Mouse (Mus musculus) lung, embryonic 15.5 days (tissue): ENCODE results near the gene Atxn7l2. TPM values are rescaled to one million over a fixed set of nuclear protein-coding genes. Genes with fewer than 3 reads are reported as not detected.

Source experiments
- ATAC-seq: fragments of 200-750 bp; cut with Nextera tagmentation; 2 replicates; pipeline ENCODE4 v1.8.0; 2017; ENCODE audit warnings: moderate number of reproducible peaks, borderline replicate concordance; ENCODE audit not compliant: low FRiP score, low TSS enrichment; ENCODE audit errors: extremely low read depth
- H3K27ac ChIP-seq: fragments of 300-500 bp; sonication (generic); 2 replicates; pipeline ENCODE4 v1.5.1; 2015; ENCODE audit warnings: moderate library complexity, mild to moderate bottlenecking, inconsistent platforms
- H3K27me3 ChIP-seq: fragments of 300-500 bp; sonication (generic); 2 replicates; pipeline ENCODE4 v1.6.1; 2015; ENCODE audit warnings: inconsistent platforms
- H3K36me3 ChIP-seq: fragments of 300-500 bp; sonication (generic); 2 replicates; pipeline ENCODE4 v1.6.1; 2015; ENCODE audit warnings: inconsistent platforms
- H3K4me1 ChIP-seq: fragments of 300-500 bp; sonication (generic); 2 replicates; pipeline ENCODE4 v1.6.1; 2015; ENCODE audit warnings: inconsistent platforms
- H3K4me2 ChIP-seq: fragments of 300-500 bp; sonication (generic); 2 replicates; pipeline ENCODE4 v1.6.1; 2015; ENCODE audit warnings: inconsistent platforms, mild to moderate bottlenecking, moderate library complexity
- H3K4me3 ChIP-seq: fragments of 300-500 bp; sonication (generic); 2 replicates; pipeline ENCODE4 v1.5.1; 2015; ENCODE audit warnings: mild to moderate bottlenecking, inconsistent platforms
- H3K9ac ChIP-seq: fragments of 300-500 bp; sonication (generic); 2 replicates; pipeline ENCODE4 v1.6.1; 2015; ENCODE audit warnings: inconsistent platforms
- H3K9me3 ChIP-seq: fragments of 300-500 bp; sonication (generic); 2 replicates; pipeline ENCODE4 v1.6.1; 2016; ENCODE audit warnings: inconsistent platforms
- WGBS: fragments of 180-500 bp; shearing (Covaris S2); methylation state at CpG from one replicate; pipeline ENCODE4 v1.1.7; 2015; 5-methylcytosine and 5-hydroxymethylcytosine counted together
- polyA plus RNA-seq: library from polyadenylated mRNA; unstranded; fragments of >200 nt; fragmentation: Nextera tagmentation; extraction: Ambion mirVana; gene quantifications from 2 replicates; pipeline ENCODE4 v1.2.1, GENCODE M21; 2015

Atxn7l2 gene
- polyA plus RNA-seq, 1 experiment from 2014 or later: 14.5 TPM

DNA sequence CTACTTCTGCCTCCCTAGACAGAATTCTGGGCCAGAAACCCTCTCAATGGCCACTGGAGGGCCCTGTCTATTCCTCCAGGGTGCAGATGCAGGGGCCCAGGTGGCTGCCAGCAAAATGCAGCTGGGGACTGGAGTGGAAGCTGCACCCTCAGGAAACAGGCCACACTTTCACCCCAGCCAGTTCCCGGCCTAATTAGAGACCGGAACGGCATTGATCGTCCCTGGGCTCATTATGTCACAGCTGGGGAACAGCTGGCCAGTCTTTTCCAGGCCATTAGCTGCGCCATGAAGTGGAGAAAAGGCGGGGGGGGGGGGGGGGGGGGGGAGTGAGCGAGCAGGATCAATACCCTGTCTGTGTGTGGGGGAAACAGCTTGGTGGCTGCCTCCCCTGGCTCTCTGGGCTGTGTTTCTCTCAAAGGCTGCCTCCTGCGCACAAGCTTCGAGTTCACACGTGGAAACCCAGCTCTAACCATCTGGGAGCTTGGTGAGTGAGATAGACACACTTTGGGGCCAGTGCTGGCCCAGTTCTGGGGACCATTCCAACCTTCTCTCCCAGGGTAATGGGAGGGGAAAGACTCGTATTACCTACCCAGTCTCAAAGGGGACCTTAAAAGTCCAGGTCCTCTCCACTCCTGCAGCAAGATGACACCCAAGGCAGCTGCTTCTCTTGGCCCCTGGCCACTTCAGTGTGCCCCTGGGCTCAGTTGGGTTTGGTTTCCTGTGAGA lies 44.1 kb downstream of the Atxn7l2 start:
- Histone ChIP-seq H3K4me3 (no peak overlapping the region), H3K4me2 (no peak overlapping the region), H3K36me3 (no peaks in the 10 kb centered on the region), H3K27ac (no peak overlapping the region), H3K9ac (no peak overlapping the region), H3K9me3 (no peaks in the 10 kb centered on the region), H3K4me1 (peaks cover 19% of the 10 kb centered on the region), H3K27me3 (no peaks in the 10 kb centered on the region; the same call in 1 of the 2 replicates)
- ATAC-seq: peak; percentile 66; the same call in 1 of the 2 replicates
- WGBS: 25% methylated on average over 10 of the region's 11 CpGs

DNA sequence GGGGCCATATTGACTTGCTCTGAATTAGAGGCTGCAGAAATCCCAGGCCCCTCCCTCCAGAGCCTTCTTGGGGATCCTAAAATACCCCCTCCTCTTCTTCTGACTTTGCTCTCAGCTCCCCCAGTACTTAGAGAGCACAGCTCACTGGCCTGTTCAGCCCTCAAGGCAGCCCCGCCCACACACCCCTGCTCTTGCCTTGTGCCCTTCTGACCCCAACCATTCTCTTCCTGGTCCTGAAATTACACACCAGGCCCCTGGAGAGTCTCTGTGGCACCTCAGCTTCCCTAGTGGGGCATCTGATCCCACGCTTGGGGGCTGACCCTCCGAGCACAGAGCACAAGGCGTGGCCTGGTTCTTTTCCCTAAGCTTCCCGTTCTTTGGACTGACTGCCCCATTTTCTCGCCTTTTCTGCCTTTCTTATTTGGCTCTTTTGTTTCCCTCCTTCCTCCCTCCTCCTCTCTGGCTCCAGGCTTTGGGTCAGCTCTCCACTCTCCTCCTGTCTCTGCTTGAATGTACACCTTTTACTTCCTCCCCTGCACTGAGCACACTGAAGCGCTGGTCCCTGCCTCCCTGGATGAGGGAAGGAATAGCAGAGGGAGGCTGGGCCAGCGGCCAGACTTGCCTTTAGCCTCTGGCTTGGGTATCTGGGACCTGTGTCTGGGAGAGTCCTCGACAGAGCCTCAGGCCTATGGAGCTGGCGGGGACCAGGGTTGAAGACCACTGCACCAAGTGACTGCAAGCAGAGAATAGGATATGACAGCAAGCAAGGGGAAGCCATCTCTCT lies 45.0 kb downstream of the Atxn7l2 start:
- H3K4me1 ChIP-seq: peaks cover 19% of the 10 kb centered on the region
- H3K4me2 ChIP-seq: no peak overlapping the region
- H3K27ac ChIP-seq: no peak overlapping the region
- no peaks in the 10 kb centered on the region; the same call in 1 of the 2 replicates for H3K27me3 ChIP-seq
- no peak overlapping the region for H3K4me3 ChIP-seq
- no peaks in the 10 kb centered on the region for H3K36me3 ChIP-seq
- WGBS: 52% methylated on average over 10 of the region's 10 CpGs
- H3K9me3 ChIP-seq: no peaks in the 10 kb centered on the region
- H3K9ac ChIP-seq: no peak overlapping the region
- ATAC-seq: peak; percentile 32; the same call in 1 of the 2 replicates

DNA sequence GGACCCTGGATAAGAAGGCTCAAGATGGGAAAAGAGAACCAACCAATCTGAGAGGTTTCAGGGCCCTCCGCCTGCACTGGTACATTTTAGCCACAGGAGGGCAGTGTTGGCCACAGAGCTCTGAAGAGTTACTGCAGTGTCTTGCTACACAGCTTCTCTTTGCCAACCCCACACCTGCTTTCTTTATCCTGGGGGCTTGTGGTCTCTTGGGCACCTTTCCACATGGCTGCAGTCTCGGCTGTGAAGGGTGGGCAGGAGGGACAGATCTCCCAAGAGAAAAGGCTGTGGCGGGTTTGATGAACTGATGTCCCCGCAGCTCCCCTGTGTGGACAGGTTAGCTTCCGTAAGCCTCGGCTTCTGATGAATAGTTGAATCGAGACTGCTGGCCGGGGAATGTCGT lies 45.9 kb downstream of the Atxn7l2 start:
- Histone ChIP-seq H3K4me2 (peak overlapping the region; percentile 48), H3K4me3 (0 out of 2 replicates have a peak overlapping the region, but pooled peaks have one; percentile 15), H3K9ac (no peak overlapping the region), H3K27me3 (no peaks in the 10 kb centered on the region; the same call in 1 of the 2 replicates), H3K9me3 (no peaks in the 10 kb centered on the region), H3K36me3 (no peaks in the 10 kb centered on the region), H3K4me1 (peaks cover 19% of the 10 kb centered on the region), H3K27ac (no peak overlapping the region)
- ATAC-seq: peak; percentile 52; the same call in 1 of the 2 replicates
- WGBS: 18% methylated on average over 9 of the region's 9 CpGs

DNA sequence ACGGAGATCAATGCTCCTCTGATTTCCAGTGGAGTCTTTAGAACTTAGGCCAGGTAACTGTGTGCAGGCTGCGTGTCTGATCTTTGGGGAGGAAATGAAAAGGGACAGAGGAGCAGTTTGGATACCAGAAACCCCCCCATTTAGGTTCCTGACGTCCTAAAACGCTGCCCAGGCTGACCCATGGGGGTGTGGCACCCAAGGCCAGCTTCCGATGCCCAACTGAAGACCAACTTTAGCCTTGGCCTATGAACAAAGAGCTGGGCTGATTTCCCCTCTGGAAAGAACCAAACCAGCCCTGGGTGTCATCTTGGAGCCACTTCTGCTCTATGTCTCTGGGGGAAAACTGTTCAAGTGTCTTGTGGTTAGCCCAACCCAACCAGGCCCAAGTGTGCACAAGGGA lies 46.6 kb downstream of the Atxn7l2 start:
- no peaks in the 10 kb centered on the region; the same call in 1 of the 2 replicates for H3K27me3 ChIP-seq
- no peak for ATAC-seq
- no peak overlapping the region for H3K9ac ChIP-seq
- no peak overlapping the region for H3K4me3 ChIP-seq
- no peak overlapping the region for H3K27ac ChIP-seq
- H3K4me1 ChIP-seq: peaks cover 19% of the 10 kb centered on the region
- WGBS: 47% methylated on average over 5 of the region's 5 CpGs
- H3K4me2 ChIP-seq: no peak overlapping the region
- no peaks in the 10 kb centered on the region for H3K9me3 ChIP-seq
- H3K36me3 ChIP-seq: no peaks in the 10 kb centered on the region

DNA sequence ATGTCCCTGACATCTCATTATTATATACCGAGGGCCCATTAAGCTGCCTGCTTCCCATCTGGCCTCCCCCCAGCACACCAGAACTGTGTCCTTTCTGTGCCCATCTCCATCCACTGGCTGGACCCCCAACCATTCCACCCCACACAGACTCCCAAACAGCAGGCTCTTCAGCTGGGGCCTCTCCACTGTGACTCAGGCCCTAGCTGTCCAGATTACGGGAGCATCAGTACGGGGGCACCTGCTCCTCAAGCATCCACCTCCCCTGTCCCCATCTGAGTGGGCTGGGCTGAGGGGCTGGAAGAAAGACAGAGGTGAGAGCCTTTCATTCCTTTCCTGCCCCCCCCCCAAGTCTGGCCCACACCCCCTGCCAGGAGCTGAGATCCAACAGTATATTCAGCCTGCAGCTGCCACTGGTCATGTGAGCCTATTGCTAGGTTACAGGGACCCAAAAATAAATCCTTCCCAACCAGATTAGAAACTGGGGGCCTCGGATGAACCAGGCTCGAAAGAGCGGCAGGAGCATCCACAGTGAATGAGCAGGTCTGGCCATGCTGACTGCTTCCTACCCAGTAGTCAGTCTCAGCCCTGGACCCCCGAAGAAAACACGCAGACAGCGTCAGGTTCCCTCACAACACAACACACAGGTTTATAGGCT lies 52.2 kb downstream of the Atxn7l2 start:
- no peak for ATAC-seq
- Histone ChIP-seq H3K27me3 (no peaks in the 10 kb centered on the region; the same call in 1 of the 2 replicates), H3K27ac (no peak overlapping the region)

DNA sequence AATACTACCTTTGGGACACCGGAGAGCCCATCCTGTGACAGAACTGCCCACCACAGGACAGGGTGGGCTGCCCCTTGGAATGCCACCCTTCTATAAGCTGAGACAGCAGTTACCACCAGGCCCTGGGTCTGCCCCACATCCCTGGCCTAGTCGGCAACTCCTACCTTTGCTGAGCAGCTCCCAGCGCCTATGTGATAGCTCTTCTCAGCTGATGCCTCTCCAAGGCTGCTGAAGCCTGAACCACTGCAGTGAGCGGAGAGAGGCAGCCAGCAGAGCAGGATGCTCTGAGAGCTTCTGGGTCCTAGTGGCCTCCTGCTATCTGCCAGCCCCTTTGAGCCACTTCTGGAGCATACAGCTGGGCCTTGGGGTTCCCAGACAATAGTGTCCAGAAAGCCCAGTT lies 56.1 kb downstream of the Atxn7l2 start, which contains the start of gene Gpr61:
Gpr61 (minus strand) TSS at position 227 of the 400 bp plus-strand sequence.
- Histone ChIP-seq H3K4me3 (no peak within 1 kb of the TSS), H3K9ac (no peak within 1 kb of the TSS), H3K27me3 (no peaks in the 10 kb centered on the region), H3K27ac (no peak within 1 kb of the TSS), H3K9me3 (no peaks in the 10 kb centered on the region), H3K4me1 (no peaks in the 10 kb centered on the region), H3K4me2 (no peak within 1 kb of the TSS), H3K36me3 (no peaks in the 10 kb centered on the region)
- no peak for ATAC-seq
- WGBS: 37% methylated on average over 4 of the region's 4 CpGs

More for the DNA sequence above, 52.2 kb downstream of the Atxn7l2 start:
- Histone ChIP-seq H3K9me3 (no peaks in the 10 kb centered on the region), H3K4me2 (no peak overlapping the region), H3K9ac (no peak overlapping the region), H3K36me3 (no peaks in the 10 kb centered on the region), H3K4me1 (no peaks in the 10 kb centered on the region), H3K4me3 (no peak overlapping the region)
- 59% methylated on average over 9 of the region's 9 CpGs for WGBS

DNA sequence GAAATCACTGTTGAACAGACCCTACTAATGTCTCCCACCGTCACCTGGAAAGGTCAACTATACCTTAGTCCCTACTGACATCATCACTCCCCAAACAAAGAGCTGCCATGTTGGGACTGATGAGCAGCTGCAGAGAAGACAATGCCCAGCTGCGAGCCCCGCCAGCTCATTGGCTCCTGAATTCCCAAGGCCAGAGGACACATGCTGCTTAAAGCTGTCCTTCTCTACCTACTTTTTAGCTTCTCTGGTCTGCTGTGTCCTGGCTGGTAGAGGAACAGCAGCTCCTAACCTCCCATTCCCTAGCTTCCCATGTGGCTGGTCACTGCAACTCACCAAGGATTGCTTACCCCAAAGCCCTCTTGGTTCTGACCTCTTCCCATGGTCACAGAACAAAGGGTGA lies 58.4 kb downstream of the Atxn7l2 start:
- WGBS: 89% methylated on average over 3 of the region's 3 CpGs
- no peak overlapping the region for H3K4me2 ChIP-seq
- H3K9ac ChIP-seq: no peak overlapping the region
- H3K4me3 ChIP-seq: no peak overlapping the region
- H3K9me3 ChIP-seq: no peaks in the 10 kb centered on the region
- H3K4me1 ChIP-seq: peaks cover 4% of the 10 kb centered on the region; the same call in 1 of the 2 replicates
- H3K27ac ChIP-seq: no peak overlapping the region
- no peaks in the 10 kb centered on the region for H3K27me3 ChIP-seq
- H3K36me3 ChIP-seq: no peaks in the 10 kb centered on the region
- ATAC-seq: no peak

Other genes with a start within 250 kb of the Atxn7l2 start
- 0.13 and 0.22 TPM in 2 replicates for gene Gstm3, start 241.7 kb downstream of the Atxn7l2 start, polyA plus RNA-seq
- gene Gstm2, start 224.5 kb downstream of the Atxn7l2 start, polyA plus RNA-seq: 138 and 145 TPM in 2 replicates
- gene Gstm1, start 193.0 kb downstream of the Atxn7l2 start, polyA plus RNA-seq: 62.7 and 66.4 TPM in 2 replicates
- 16.7 TPM in 2 replicates for gene Gstm4, start 166.0 kb downstream of the Atxn7l2 start, polyA plus RNA-seq
- 38.1 and 38.4 TPM in 2 replicates for gene Ampd2, start 124.3 kb downstream of the Atxn7l2 start, polyA plus RNA-seq
- gene Gnat2, start 118.1 kb downstream of the Atxn7l2 start, polyA plus RNA-seq: 0.48 and 0.96 TPM in 2 replicates
- gene Gnai3, start 64.8 kb downstream of the Atxn7l2 start, polyA plus RNA-seq: 162 and 165 TPM in 2 replicates
- 0.07 TPM in 1 of 2 replicates, not detected in the other for gene Gpr61, start 56.1 kb downstream of the Atxn7l2 start, polyA plus RNA-seq
- 2.0 and 3.0 TPM in 2 replicates for gene Amigo1, start 24.6 kb downstream of the Atxn7l2 start, polyA plus RNA-seq
- 2.6 and 3.4 TPM in 2 replicates for gene Cyb561d1, start 9.7 kb downstream of the Atxn7l2 start, polyA plus RNA-seq
- gene Sypl2, start 15.7 kb upstream of the Atxn7l2 start, polyA plus RNA-seq: 0.42 and 0.54 TPM in 2 replicates
- gene Psma5, start 46.0 kb upstream of the Atxn7l2 start, polyA plus RNA-seq: 289 and 312 TPM in 2 replicates
- 24.8 and 28.0 TPM in 2 replicates for gene Sort1, start 73.1 kb upstream of the Atxn7l2 start, polyA plus RNA-seq
- 2.8 and 9.3 TPM in 2 replicates for gene Mybphl, start 154.0 kb upstream of the Atxn7l2 start, polyA plus RNA-seq
- 79.8 and 81.5 TPM in 2 replicates for gene Psrc1, start 172.9 kb upstream of the Atxn7l2 start, polyA plus RNA-seq
- gene Celsr2, start 204.6 kb upstream of the Atxn7l2 start, polyA plus RNA-seq: 7.5 and 8.5 TPM in 2 replicates
- 115 and 116 TPM in 2 replicates for gene Sars, start 234.3 kb upstream of the Atxn7l2 start, polyA plus RNA-seq